Mouse (Mus musculus) heart, adult 2 months (tissue): ENCODE measurements around the gene Inpp5b.
A peak's percentile ranks its signal among the peaks of the same experiment; 100 is the strongest.

Experiments
- CTCF ChIP-seq: fragments of 200-600 bp; IDR thresholded peaks from 2 replicates; pipeline ENCODE4 v1.8.1; 2022; ENCODE audit warnings: antibody characterized with exemption, mild to moderate bottlenecking, moderate library complexity
- EP300 ChIP-seq: fragments of 200-500 bp; IDR thresholded peaks from 2 replicates; pipeline ENCODE4 v1.6.1; 2011; ENCODE audit warnings: low read depth, low read length, control low read depth; ENCODE audit not compliant: insufficient read depth
- POLR2A ChIP-seq: fragments of 200-500 bp; IDR thresholded peaks from 2 replicates; pipeline ENCODE4 v1.6.1; 2011; ENCODE audit warnings: mild to moderate bottlenecking, low read depth, low read length, control low read depth; ENCODE audit not compliant: insufficient read depth

DNA sequence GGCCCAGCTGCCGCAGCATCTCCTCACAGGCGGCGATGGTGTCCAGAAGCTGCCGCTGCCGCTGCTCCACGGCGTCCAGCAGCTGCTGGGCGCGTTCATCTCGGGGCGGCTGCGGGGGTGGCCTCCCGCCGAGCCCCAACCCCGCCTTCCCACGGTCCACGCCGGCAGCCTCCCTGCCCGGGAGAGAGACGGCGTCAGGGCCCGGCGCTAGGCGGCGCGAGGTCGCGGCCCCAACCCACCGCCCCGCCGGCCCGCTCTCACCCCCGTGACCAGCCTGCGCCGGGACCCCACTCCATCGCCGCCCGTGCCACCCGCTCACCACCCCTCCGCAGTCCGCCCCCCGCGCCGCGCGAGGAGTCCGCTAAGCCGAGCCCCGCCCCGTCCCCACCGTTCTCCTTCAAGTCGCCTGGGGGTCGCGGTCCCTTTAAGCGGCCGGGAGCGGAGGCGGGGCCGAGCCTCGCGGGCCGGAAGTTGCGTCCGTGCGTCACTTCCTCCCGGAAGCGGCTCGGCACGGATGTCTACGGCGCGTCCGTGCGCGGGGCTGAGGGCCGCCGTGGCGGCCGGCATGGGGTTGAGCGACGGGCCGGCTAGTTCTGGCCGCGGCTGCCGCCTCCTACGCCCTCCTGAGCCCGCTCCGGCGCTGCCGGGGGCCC is 108.7 kb downstream of the Inpp5b start, which contains the start of gene Yrdc:
- TF ChIP-seq CTCF (peak; percentile 64), POLR2A (peak; percentile 64), EP300 (no peak)
